Mouse (Mus musculus) CH12F3 (cell line): ENCODE data around the gene Slc35c2.

Experiments used
- in situ Hi-C: fragments of 300-500 bp; cut with MboI; formaldehyde crosslinking; loops from 2 replicates; pipeline ENCODE4 v1.14.3; 2020; ENCODE audit warnings: low sequenced_read_pairs

The Slc35c2 gene

GRCm38 (mm10) chr2:165287202-165287984 lies at the start of gene Slc35c2:
Slc35c2 (minus strand) TSS chr2:165287869.
- in situ Hi-C loops: no loop called here

DNA sequence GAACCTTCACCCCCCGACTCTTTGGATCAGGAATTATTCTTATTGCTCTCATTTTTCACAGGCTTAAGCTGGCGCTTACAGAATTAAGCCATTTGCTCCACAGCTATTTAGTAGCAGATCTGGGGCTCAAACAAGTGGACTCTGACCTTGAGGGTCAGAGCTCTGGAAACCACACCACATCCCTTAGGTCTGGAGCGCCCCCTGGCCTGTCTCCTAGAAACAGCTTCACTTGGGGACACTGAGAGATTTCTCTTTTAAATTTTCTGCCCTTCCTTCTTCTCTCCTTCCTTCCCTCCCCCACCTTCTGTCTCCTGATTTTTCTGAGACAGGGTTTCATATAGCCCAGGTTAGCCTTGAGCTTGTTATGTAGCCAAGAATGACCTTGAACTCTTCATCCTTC lies 49.5 kb upstream of the Slc35c2 start:
- in situ Hi-C loops: no loop called here

GRCm38 (mm10) chr2:165332610-165333210 lies 45.0 kb upstream of the Slc35c2 start:
- in situ Hi-C loops: no loop called here

- in situ Hi-C loops: no loop called here
Measured at GRCm38 (mm10) chr2:165329703-165330102, 42.0 kb upstream of the Slc35c2 start.

GRCm38 (mm10) chr2:165328746-165329145 lies 41.1 kb upstream of the Slc35c2 start:
- in situ Hi-C loops: no loop called here

DNA sequence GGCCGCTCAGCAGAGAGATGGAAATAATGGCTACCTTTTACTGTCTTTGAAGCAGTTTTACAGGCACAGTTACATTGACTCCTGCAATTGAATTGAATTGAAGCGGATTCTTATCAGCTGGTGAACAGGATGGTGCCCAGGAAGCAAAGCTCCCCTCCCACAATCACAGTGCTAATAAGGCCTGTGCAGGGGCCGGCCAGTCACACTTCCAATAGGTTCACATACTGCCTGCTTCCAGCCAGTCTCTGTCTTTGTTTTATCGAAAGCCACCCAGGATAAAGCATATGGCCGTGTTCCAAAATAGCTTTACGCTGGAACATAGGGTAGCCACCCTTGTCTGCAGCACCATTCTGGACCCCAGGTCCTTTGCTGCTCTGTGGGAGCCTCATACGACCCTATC lies 39.7 kb upstream of the Slc35c2 start:
- in situ Hi-C loops: no loop called here

- in situ Hi-C loops: no loop called here
Measured at GRCm38 (mm10) chr2:165326304-165327190, 38.9 kb upstream of the Slc35c2 start, which contains the start of gene Elmo2. Elmo2 (minus strand) TSS chr2:165326479.

GRCm38 (mm10) chr2:165325521-165326303 lies 38.0 kb upstream of the Slc35c2 start:
- in situ Hi-C loops: no loop called here

GRCm38 (mm10) chr2:165323928-165324327 lies 36.3 kb upstream of the Slc35c2 start:
- in situ Hi-C loops: no loop called here

- in situ Hi-C loops: no loop called here
Measured at GRCm38 (mm10) chr2:165323484-165323883, 35.8 kb upstream of the Slc35c2 start.

- in situ Hi-C loops: no loop called here
Measured at GRCm38 (mm10) chr2:165321981-165322735, 34.5 kb upstream of the Slc35c2 start.

GRCm38 (mm10) chr2:165321381-165321888 lies 33.8 kb upstream of the Slc35c2 start:
- in situ Hi-C loops: no loop called here

DNA sequence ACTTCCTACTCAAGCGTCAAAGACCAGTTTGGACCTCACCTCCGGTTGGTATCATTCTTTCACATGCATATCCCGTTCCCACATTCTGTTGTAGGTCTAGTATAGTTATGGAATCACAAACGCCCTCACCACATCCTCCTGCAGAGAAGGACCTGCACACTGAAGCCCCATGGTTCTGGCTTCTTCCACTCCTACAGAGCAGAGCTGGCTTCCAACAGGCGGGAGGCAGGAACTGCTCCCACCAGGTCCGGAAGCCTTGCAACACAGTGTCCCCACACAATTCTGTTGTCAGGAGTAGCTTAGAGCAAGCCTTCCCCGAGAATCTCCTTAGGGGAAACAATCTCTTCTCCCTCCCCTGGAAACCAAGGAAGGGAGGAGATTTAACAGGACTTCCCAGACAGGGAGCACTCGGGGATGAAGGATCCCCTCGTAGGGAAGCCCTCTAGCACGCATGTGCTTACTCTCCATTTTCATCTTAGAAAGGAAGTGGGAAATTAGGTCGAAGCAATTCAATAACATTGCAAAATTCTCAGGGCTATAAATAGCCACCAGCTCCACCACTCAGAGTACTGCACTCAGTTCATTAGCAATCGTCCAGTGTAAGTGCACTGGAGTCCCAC lies 33.0 kb upstream of the Slc35c2 start:
- in situ Hi-C loops: no loop called here

GRCm38 (mm10) chr2:165319503-165319902 lies 31.8 kb upstream of the Slc35c2 start:
- in situ Hi-C loops: no loop called here

DNA sequence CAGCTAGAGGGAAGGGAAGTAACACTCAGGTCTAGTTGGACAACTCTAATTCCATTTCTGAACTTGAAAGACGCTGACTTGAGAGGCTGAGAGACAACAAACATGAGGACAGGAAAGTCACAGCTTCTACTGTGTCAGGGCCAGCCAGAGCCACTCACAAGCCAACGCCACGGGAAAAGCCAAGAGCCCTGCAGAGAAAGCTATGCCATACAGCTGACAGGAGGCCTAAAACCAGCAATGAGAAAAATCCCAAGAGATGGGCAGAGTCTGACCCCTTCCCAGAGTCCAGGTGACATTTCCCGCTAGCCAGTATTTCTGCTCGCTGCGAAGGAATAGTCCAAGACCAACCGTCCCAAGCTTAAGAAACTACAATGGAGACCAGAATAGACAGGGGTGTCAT lies 31.3 kb upstream of the Slc35c2 start:
- in situ Hi-C loops: no loop called here

GRCm38 (mm10) chr2:165317621-165318263 lies 30.1 kb upstream of the Slc35c2 start:
- in situ Hi-C loops: no loop called here

- in situ Hi-C loops: no loop called here
Measured at GRCm38 (mm10) chr2:165316837-165317473, 29.3 kb upstream of the Slc35c2 start.

GRCm38 (mm10) chr2:165316204-165316603 lies 28.5 kb upstream of the Slc35c2 start:
- in situ Hi-C loops: no loop called here
